Comparison of ENCODE assay signal across 21 mouse cellular contexts in the genomic region with DNA sequence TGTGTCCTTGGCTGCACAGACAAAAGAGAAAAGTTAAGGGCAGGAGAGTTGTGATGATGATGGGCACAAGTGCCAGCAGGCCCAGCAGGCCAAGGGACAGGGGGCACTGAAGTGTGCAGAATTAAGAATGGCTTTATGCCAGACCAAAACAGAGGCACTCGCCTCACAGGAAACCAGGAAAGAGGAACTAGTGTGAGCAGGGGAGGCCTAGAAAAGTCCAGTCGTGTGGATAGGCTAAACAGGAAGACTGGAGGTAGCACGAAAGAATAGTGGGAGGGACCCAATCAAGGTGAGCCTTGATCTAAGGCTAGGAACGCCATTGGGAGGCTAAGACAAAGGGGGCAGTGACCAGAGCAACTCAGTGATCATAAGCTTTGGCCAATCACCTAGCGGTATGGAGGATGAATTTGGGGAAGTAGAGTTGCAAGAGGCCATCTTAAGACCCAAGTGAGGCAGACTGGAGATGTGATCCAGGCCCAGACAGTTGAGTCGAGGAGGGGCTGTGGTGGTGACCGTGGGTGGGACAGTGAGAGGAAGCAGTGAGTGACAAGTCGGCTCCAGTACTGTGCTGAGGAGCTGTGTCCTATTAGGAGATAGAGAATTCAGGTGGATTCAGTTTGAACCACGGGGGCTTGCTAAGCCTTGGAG.
A peak's percentile ranks its signal among the peaks of the same experiment; 100 is the strongest.
DNase-seq lines count a peak whose midpoint lies in the region; ATAC-seq and TF ChIP-seq lines count a peak whose summit lies in the region.
"Had no signal": no experiment of that assay in that cellular context is flagged by ENCODE, and none has a peak within 500 bp of the region (broad histone marks: within the 10 kb centered on the region; RNA-seq: fewer than 3 reads in every experiment).

No protein-coding gene starts in this region.

- no peak overlapping the region for H3K9ac ChIP-seq in hindbrain, embryonic 16.5 days (ENCODE audit: low read depth, low read length)
- H3K9ac ChIP-seq in hindbrain, embryonic 11.5 days (ENCODE audit: low read depth, low read length), result no peak overlapping the region
- H3K9ac ChIP-seq: embryonic facial prominence, embryonic 13.5 days; forebrain, embryonic 15.5 days; limb, embryonic 13.5 days; liver, embryonic 13.5 days; lung, embryonic 14.5 days; midbrain, embryonic 12.5 days; neural tube, embryonic 12.5 days had no signal

- H3K4me1 ChIP-seq in hindbrain, embryonic 16.5 days (ENCODE audit: control insufficient read depth, insufficient read depth, low read depth, low read length), result no peaks in the 10 kb centered on the region
- no peaks in the 10 kb centered on the region for H3K4me1 ChIP-seq in hindbrain, embryonic 11.5 days (replicated peaks; ENCODE audit: control insufficient read depth, insufficient read depth, low read length)
- no peaks in the 10 kb centered on the region; the same call in 1 of the 2 replicates for H3K4me1 ChIP-seq in G1E (ENCODE audit: insufficient read depth, low read depth, low read length)
- H3K4me1 ChIP-seq: embryonic facial prominence, embryonic 13.5 days; forebrain, embryonic 15.5 days; limb, embryonic 13.5 days; liver, embryonic 13.5 days; midbrain, embryonic 12.5 days; neural tube, embryonic 12.5 days had no signal

- no peak overlapping the region for H3K27ac ChIP-seq in hindbrain, embryonic 16.5 days (ENCODE audit: low read depth, low read length)
- no peak overlapping the region for H3K27ac ChIP-seq in hindbrain, embryonic 11.5 days (ENCODE audit: low read depth, low read length)
- H3K27ac ChIP-seq: embryonic facial prominence, embryonic 13.5 days; forebrain, embryonic 15.5 days; limb, embryonic 13.5 days; liver, embryonic 13.5 days; midbrain, embryonic 12.5 days; neural tube, embryonic 12.5 days had no signal

- 0 out of 2 replicates have a peak, but pooled peaks cover 2% of the 10 kb centered on the region for H3K36me3 ChIP-seq in hindbrain, embryonic 16.5 days (ENCODE audit: control insufficient read depth, insufficient read depth, low read length)
- H3K36me3 ChIP-seq in hindbrain, embryonic 11.5 days (ENCODE audit: control insufficient read depth, insufficient read depth, low read length), result no peaks in the 10 kb centered on the region
- no peaks in the 10 kb centered on the region for H3K36me3 ChIP-seq in G1E (replicated peaks)
- H3K36me3 ChIP-seq: embryonic facial prominence, embryonic 13.5 days; limb, embryonic 13.5 days; liver, embryonic 13.5 days had no signal

- TF ChIP-seq CTCF in G1E (IDR thresholded peaks at IDR 0.05; ENCODE audit: low read depth, low read length), result no peak

- DNase-seq in hindbrain, embryonic 11.5 days (ENCODE audit: low spot score), result no peak
- DNase-seq in 416B (ENCODE audit: low read depth) (peak; percentile 65), G1E (ENCODE audit: low spot score) (no peak)
- peak; percentile 30 to 48 for DNase-seq in cerebellum, postnatal 25 days
- no peak for DNase-seq in adrenal gland, postnatal 36 days
- no peak for DNase-seq in heart, postnatal 25 days (ENCODE audit: low spot score)
- DNase-seq: heart, postnatal 10 days; kidney, postnatal 4 days; liver, embryonic 13.5 days; lung, embryonic 14.5 days; lung, postnatal 36 days; thymus, postnatal 4 days had no signal

- H3K4me2 ChIP-seq in hindbrain, embryonic 16.5 days (ENCODE audit: low read length), result no peak overlapping the region
- H3K4me2 ChIP-seq in hindbrain, embryonic 11.5 days (replicated peaks; ENCODE audit: low read depth, low read length), result no peak overlapping the region
- H3K4me2 ChIP-seq: embryonic facial prominence, embryonic 13.5 days; forebrain, embryonic 15.5 days; heart, embryonic 11.5 days; limb, embryonic 13.5 days; liver, embryonic 13.5 days; lung, embryonic 14.5 days; midbrain, embryonic 12.5 days; neural tube, embryonic 12.5 days had no signal

- WGBS in hindbrain, embryonic 16.5 days, result 80% methylated on average over 9 of the region's 9 CpGs
- 89% methylated on average over 9 of the region's 9 CpGs for WGBS in hindbrain, embryonic 11.5 days

- 0 out of 2 replicates have a peak, but pooled peaks have one; percentile 48 for ATAC-seq in hindbrain, embryonic 16.5 days
- no peak for ATAC-seq in hindbrain, embryonic 11.5 days (ENCODE audit: low FRiP score)
- ATAC-seq in G1E (ENCODE audit: extremely low read depth, insufficient number of reproducible peaks, low FRiP score, poor library complexity, severe bottlenecking), result peak; percentile 15; the same call in 1 of the 2 replicates
- ATAC-seq in CD4-positive, CD25-positive, alpha-beta regulatory T cell, adult 4 months, result no peak
- ATAC-seq: forebrain, embryonic 15.5 days; inflammation-experienced regulatory T-cells, adult 6 months had no signal

- intact Hi-C loops in heart, postnatal 25 days (cut with DNase I), result no loop called here

- no peaks in the 10 kb centered on the region for H3K9me3 ChIP-seq in hindbrain, embryonic 16.5 days (ENCODE audit: control insufficient read depth, low read length)
- H3K9me3 ChIP-seq in hindbrain, embryonic 11.5 days (ENCODE audit: control insufficient read depth, low read length), result no peaks in the 10 kb centered on the region
- no peaks in the 10 kb centered on the region for H3K9me3 ChIP-seq in G1E (replicated peaks)
- H3K9me3 ChIP-seq: embryonic facial prominence, embryonic 13.5 days; forebrain, embryonic 15.5 days; limb, embryonic 13.5 days; liver, embryonic 13.5 days; midbrain, embryonic 12.5 days; neural tube, embryonic 12.5 days had no signal

- H3K4me3 ChIP-seq in hindbrain, embryonic 16.5 days (ENCODE audit: low read length), result no peak overlapping the region
- no peak overlapping the region for H3K4me3 ChIP-seq in hindbrain, embryonic 11.5 days (ENCODE audit: low read depth, low read length)
- no peak overlapping the region for H3K4me3 ChIP-seq in G1E (ENCODE audit: low read depth, low read length)
- H3K4me3 ChIP-seq: embryonic facial prominence, embryonic 13.5 days; forebrain, embryonic 15.5 days; limb, embryonic 13.5 days; liver, embryonic 13.5 days; midbrain, embryonic 12.5 days; neural tube, embryonic 12.5 days had no signal

- H3K27me3 ChIP-seq in hindbrain, embryonic 16.5 days (replicated peaks; ENCODE audit: control insufficient read depth, insufficient read depth, low read length), result no peaks in the 10 kb centered on the region
- H3K27me3 ChIP-seq in hindbrain, embryonic 11.5 days (ENCODE audit: control insufficient read depth, insufficient read depth, low read length), result peaks cover 6% of the 10 kb centered on the region
- no peaks in the 10 kb centered on the region for H3K27me3 ChIP-seq in G1E (ENCODE audit: insufficient read depth, low read length)
- H3K27me3 ChIP-seq: forebrain, embryonic 15.5 days; liver, embryonic 13.5 days; neural tube, embryonic 12.5 days had no signal

Comparison
In these comparisons a context has a peak if more than half of its experiments do, and no peak if none do; other contexts are left out.
1. ATAC-seq: peak in hindbrain, embryonic 16.5 days (single experiment) and G1E (single experiment); none in hindbrain, embryonic 11.5 days (single experiment) and CD4-positive, CD25-positive, alpha-beta regulatory T cell, adult 4 months (single experiment).
2. DNase-seq: peak in 416B (single experiment) and cerebellum, postnatal 25 days (2 of 2); none in hindbrain, embryonic 11.5 days (single experiment), G1E (single experiment), adrenal gland, postnatal 36 days (0 of 2) and heart, postnatal 25 days (single experiment).